Mouse (Mus musculus): Measurements from ENCODE around the gene Vwf.

GRCm38 (mm10) chr6:125661106-125661877 is 114.7 kb downstream of the Vwf start:
- TF ChIP-seq CTCF (IDR thresholded peaks at IDR 0.05) = peak; percentile 92
- TF ChIP-seq EP300 (IDR thresholded peaks at IDR 0.05) = no peak

All from lung, postnatal 0 days (tissue).